Mouse (Mus musculus) cerebellum, adult 9-11 months (tissue): ENCODE measurements around the gene Pla2g4d.
"Not testable (repeated sequence)": the region's sequence is repeated elsewhere in the genome, so short reads cannot be mapped to it uniquely, and the experiment has no call there.

Experiments
- DNase-seq: peaks from one replicate; pipeline ENCODE4 v3.0.0; 2022

Gene Pla2g4d

DNA sequence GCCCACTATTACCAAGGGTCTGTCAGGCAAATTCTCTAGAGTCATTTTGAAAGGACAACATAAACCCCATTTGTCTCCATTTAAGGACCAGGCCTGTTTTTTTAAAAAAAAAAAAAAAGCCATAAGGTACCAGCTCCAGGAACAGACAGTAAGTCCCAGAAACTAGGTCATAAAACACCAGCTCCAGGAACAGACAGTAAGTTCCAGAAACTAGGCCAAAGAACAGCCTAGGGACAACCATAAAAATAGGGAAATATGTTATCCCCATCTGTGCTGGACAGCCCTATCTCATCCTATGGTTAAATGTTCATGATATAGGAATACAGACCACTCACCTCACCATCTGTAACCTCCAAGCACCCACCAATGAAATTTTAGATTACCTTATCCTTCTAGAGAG is 32.7 kb downstream of the Pla2g4d start:
- DNase-seq, result no peak

DNA sequence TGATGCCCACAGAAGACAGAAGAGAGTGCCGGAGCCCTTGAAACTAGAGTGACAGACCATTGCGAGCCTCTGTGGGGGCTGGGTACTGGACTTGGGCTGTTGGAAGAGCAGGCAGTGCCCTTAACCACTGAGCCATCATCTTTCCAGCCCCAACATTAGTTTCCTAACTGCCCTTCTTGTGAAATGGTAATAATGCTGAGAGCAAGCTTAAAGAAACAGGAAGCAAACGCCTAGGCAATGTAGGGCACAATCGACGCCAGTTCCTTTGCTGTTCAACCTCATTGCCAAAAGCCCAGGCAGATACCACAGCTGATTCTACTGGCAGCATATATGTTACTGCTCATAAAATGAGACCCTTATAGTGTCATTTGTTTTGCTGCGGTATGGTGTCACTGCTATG is 36.4 kb downstream of the Pla2g4d start:
- DNase-seq, result no peak

DNA sequence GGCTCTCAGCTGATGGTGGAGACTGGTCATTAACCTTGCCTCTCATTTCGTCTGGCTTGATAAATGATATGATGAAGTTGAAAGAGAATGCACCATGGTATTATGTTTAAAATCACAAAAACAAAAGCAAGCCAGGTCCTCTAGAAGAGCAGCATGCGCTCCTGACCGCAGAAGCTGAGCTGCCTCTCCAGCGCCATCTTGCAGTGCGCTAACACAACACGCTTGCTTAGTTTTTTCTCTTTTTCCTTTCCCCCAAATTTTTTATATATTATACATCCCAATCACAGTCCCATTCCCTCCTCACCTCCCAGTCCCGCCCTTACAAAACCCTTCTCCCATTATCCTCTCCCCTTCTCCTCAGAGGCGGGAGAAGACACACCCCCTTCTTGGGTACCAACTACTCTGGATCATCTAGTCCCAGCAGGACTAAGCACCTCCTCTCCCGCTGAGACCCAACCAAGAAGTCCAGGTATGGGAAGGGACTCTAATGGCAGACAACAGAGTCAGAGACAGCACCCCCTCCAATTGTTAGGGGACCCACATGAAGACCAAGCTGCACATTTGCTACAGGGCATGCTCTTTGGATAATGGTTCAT is 43.5 kb downstream of the Pla2g4d start:
- DNase-seq, result peak; percentile 48

DNA sequence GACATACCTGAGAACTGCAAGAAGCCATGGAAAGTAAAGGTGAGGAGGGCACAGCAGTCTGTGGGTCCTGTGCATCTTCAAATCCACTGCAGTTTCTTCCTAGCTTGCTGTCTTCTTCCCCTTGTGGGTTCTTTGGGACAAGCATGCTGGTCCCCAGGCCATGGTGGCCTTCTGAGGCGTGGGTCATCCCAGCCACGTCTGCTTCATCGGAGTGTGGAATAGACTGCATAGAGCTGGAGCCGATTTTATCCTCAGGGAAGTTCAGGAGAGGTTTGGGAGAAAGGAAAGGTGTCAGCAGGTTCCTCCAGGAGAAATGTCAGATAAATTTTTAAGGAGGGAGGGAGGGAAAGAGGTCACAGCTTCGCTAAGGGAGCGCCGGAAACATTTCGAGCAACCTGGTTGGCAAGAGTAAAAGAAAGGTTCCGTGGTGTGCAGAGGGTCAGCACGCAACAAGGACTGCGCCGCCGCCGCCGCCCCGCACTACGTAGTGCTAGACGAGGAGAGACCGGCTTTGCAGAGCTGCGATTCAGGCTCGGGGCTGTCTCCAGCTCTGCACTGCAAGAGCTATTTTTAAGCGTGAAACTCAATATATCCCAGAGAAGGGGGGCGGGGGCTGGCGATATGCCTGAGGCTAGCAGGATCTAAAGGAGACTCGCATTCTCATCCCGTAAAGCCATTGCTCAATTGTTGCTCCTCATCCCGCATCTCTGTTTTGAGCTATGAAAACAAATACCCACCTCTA is 44.1 kb downstream of the Pla2g4d start, which contains the start of gene Pla2g4e:
Gene Pla2g4e, minus strand, starts transcription at position 657 of the 742 bp plus-strand sequence.
- DNase-seq, result peak; percentile 63

DNA sequence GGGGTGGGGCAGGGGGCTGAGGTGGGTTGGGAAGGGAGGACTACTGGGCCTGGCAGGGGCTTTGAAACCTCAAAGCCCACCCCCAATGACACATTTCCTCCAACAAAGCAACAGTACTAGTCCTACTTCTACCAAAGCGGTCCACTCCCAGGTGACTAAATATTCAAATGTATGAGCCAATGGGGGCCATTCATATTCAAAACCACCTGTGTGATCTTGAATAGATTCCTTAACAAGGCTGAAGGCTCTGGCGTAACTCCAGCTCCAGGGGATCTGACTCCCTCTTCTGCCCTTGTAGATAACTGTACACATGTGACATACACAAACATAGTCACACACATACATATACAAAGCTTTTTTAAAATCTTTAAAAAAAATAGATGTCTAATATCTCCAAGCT is 45.0 kb downstream of the Pla2g4d start:
- DNase-seq, result peak; percentile 58

DNA sequence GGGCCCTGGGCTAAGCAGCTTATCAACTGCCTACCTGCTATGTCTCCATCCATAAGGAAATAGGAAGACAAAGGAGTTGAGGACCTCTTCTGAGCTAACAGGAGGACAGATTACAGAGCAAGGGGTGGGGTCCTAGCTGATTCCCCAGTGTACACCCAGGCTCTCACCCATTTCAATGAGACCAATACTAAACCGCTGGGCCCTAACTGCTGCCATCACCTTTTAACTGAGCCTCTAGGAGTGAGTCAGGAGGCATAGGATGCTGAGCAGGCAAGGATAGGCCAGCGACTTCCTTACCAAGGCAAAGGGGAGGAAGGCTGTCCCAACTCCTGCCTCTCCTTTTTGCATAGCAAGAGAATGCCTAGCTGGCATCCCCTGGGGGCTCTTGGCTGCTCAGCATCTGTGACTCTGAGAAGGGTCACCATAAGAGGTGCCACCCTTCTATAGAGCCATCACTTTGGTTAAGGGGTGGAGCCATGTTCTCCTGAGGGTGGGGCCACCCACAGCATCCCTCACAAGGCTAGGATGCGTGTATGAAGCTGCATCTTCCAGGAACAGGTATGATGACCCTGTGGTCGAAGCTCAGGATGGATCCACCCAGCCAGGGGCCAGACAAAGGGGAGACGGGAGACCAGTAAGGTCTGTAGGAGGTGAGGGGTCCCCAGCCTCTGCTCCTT is 46.1 kb downstream of the Pla2g4d start:
- peak; percentile 63 for DNase-seq

DNA sequence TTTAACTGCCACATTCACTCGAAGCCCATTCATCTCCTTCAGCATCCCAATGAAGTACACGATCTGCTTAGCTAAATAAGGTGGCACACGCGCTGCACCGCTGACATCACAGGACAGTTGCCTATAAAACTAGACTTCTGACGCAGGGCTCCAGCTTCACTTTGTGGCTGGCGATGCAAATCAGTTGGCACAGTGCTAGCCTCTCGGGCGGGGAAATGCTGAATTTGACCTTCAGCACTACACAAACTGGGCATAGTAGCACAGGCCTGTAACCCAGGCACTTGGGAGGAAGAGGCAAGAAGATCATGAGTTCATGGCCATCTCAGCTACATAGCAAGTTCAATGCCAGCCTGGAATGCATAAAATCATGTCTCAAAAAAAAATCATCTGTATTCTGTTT is 50.3 kb downstream of the Pla2g4d start:
- not testable (repeated sequence) for DNase-seq

DNA sequence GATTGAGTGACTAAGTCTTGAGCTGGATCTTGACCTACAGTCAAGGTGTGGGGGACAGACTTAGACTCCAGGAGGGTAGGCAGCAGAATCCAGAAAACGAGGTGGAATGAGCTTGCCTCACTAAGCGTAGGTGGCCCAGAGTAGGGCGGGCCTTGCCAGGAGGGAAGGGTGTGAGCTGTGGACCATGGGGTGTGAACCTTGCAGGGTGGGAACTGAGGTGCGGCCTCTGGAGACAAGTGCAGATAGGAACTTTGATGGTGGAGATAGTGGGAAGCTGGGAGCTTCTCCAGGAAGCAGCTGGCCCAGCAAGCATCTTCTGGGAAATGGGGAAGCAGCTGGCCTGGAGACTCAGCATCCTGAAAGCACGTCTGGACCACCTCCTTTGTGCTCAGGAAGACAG is 51.2 kb downstream of the Pla2g4d start:
- DNase-seq, result no peak

DNA sequence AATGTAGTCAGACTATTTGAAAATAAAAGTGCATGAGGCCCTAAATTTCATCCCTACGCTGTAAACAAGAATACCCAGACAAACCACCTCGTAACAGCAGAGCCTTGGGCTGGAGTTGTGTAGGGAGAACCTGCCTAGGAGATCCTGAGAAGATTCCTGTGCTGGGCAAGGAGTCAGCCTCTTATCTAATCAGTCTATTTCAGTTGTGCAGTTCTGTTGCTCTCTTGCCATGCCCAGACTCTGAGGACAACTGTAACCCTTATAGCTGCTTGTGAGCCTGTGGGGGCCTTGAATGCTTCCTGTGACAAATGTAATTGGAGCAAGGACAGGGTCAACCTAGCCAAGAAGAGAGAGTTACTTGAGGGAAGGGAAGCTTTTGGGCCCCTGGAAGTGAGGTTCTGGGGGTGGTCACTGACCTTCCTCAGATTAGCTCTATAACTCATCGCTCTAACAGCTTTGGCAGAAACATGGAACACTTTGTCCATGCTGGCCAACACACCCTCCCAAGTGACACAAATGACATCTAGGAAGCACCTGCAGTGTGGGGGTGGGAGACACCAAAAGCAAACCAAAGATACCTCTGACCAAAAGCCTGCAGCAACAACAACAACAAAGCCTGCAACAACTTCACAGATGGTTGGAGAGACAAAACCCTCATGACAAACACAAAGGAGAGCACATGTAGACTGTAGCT is 52.9 kb downstream of the Pla2g4d start:
- DNase-seq, result no peak

DNA sequence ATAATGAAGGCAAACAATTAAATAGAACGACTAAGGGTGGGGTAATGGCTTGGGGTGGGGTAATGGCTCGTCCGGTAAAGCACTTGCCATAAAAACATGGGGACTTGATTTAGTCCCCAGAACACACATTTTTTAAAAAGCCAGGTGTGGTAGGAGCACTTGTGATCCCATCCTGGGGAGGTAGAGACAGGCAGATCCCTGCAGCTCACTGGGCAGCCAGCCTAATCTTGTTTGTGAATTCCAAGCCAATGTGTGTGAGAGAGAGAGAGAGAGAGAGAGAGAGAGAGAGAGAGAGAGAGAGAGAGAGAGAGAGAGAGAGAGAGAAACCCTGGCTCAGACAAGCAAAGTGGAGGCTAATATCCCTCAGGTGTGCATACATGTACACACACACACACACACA is 53.6 kb downstream of the Pla2g4d start:
- DNase-seq, result peak; percentile 60

DNA sequence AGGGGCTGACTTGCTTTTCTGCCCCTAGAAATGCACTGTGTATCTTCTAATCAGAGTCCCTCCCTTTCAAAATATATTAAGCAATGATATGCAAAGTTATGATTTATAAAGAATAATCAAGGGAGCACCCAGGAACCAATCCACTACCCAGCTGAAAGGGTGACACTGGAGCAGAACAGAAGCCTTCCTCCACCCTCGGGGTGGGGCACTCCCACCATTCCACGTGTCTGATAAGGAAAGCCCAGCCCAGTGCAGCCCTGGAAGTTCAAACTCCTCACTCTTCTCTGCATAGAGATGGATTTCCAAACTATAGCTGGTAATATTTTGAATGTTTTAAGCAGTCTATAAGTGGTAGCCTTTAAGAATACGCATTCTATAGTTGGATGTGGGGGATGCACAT is 57.4 kb downstream of the Pla2g4d start:
- no peak for DNase-seq
